Comparison of ENCODE assay signal across 8 mouse cellular contexts in the genomic region with DNA sequence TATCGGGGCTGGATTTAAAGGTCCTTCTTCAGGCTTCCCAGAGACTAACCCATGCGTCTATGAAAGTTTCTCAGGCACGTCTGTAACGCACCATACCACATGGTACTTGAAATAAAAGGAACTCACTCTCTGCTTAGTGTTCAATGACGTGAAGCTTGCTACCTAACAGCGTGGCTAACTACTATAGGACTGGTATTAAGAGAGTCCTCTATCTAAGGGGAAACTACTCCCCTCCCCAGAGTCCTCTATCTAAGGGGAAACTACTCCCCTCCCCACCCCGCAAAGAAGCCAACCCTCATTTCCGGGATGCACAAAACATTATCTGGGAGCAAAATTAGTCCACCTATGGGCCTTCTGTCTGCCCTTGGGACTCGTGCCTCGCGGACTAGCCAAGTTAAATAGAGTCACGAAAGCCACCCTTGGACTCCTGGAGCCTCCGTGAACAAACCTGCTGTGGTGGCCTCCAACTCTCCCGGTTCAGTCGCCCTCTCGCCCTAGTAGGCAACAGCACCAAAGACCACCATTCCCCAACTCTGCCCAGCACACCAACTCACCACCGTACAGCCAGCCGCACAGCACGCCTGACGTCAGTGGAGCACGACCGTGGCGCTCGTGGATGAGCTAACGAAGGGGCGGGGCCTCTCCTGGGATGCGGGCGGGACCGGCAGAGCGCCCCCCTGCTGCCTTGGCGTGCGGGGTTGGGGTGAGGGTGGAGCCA. TPM values are rescaled to one million over a fixed set of nuclear protein-coding genes. Genes with fewer than 3 reads are reported as not detected.
DNase-seq lines count a peak whose midpoint lies in the region; ATAC-seq and TF ChIP-seq lines count a peak whose summit lies in the region.

A gene (minus strand): TSS at position 599 of the 718 bp plus-strand sequence.

- peak within 1 kb of the TSS; percentile 69 for H3K4me2 ChIP-seq in lung, postnatal 0 days (replicated peaks; ENCODE audit: low read depth, low read length)

- no peaks in the 10 kb centered on the region for H3K9me3 ChIP-seq in hindbrain, embryonic 10.5 days
- H3K9me3 ChIP-seq in lung, postnatal 0 days (ENCODE audit: low read length): no peaks in the 10 kb centered on the region

- peak; percentile 96 for ATAC-seq in frontal cortex, adult (ENCODE audit: low TSS enrichment)
- ATAC-seq in lung, postnatal 0 days: peak; percentile 99

- TF ChIP-seq EP300 in lung, postnatal 0 days (IDR thresholded peaks at IDR 0.05): no peak

- H3K36me3 ChIP-seq in hindbrain, embryonic 10.5 days: peaks cover 16% of the 10 kb centered on the region
- H3K36me3 ChIP-seq in lung, postnatal 0 days (ENCODE audit: insufficient read depth, low read length): no peaks in the 10 kb centered on the region

- H3K9ac ChIP-seq in lung, postnatal 0 days (replicated peaks; ENCODE audit: low read depth): peak within 1 kb of the TSS; percentile 76

- 2% methylated on average over 32 of the region's 32 CpGs for WGBS in hindbrain, embryonic 10.5 days
- 1% methylated on average over 30 of the region's 32 CpGs for WGBS in lung, postnatal 0 days

- H3K4me3 ChIP-seq in hindbrain, embryonic 10.5 days: peak within 1 kb of the TSS; percentile 69
- H3K4me3 ChIP-seq in lung, postnatal 0 days (ENCODE audit: low read depth, low read length): peak within 1 kb of the TSS; percentile 80

- H3K27me3 ChIP-seq in hindbrain, embryonic 10.5 days (ENCODE audit: insufficient read depth, poor library complexity, severe bottlenecking): no peaks in the 10 kb centered on the region
- H3K27me3 ChIP-seq in lung, postnatal 0 days (replicated peaks; ENCODE audit: insufficient read depth, low read length): no peaks in the 10 kb centered on the region

- H3K27ac ChIP-seq in hindbrain, embryonic 10.5 days: peak within 1 kb of the TSS; percentile 86
- peak within 1 kb of the TSS; percentile 80 for H3K27ac ChIP-seq in lung, postnatal 0 days (ENCODE audit: low read length)

- H3K4me1 ChIP-seq in hindbrain, embryonic 10.5 days (replicated peaks): peaks cover 32% of the 10 kb centered on the region
- H3K4me1 ChIP-seq in lung, postnatal 0 days (ENCODE audit: insufficient read depth, low read depth, low read length): no peaks in the 10 kb centered on the region

- DNase-seq in MEL-GATA-1-ER (ENCODE audit: extremely low read depth, low read depth): peak; percentile 82
- peak; percentile 96 for DNase-seq in cerebellum, adult 8-10 months
- peak; percentile 98 for DNase-seq in hindbrain, embryonic 10.5 days (ENCODE audit: low spot score)
- DNase-seq in layer of hippocampus, adult 9-11 months: peak; percentile 97
- DNase-seq in lung, postnatal 0 days (ENCODE audit: low spot score): peak; percentile 98
- peak; percentile 99 for DNase-seq in ovary, postnatal 14 days (ENCODE audit: low spot score)
- peak; percentile 99 for DNase-seq in thymus, postnatal 14 days

- TF ChIP-seq CTCF in lung, postnatal 0 days (IDR thresholded peaks at IDR 0.05): peak; percentile 76

RNA-seq across cellular contexts. Expression of the gene that starts here (rescaled TPM):
- 150 and 174 TPM in 2 replicates for polyA plus RNA-seq in hindbrain, embryonic 10.5 days (2016; fragmentation: Nextera tagmentation; extraction: Ambion mirVana)
- 116 and 126 TPM in 2 replicates for polyA plus RNA-seq in lung, postnatal 0 days (2015; fragmentation: Nextera tagmentation; extraction: Ambion mirVana)

Comparison
In these comparisons a context has a peak if more than half of its experiments do, and no peak if none do; other contexts are left out.
1. Peak in every context shown above with its lines: DNase-seq, ATAC-seq, H3K4me3 ChIP-seq and H3K27ac ChIP-seq.